Mouse (Mus musculus): ENCODE measurements around the gene Usp25. TPM values are rescaled to one million over a fixed set of nuclear protein-coding genes. Genes with fewer than 3 reads are reported as not detected.

The Usp25 gene
- polyA plus RNA-seq, 1 experiment from 2014 or later: 10.9 TPM

DNA sequence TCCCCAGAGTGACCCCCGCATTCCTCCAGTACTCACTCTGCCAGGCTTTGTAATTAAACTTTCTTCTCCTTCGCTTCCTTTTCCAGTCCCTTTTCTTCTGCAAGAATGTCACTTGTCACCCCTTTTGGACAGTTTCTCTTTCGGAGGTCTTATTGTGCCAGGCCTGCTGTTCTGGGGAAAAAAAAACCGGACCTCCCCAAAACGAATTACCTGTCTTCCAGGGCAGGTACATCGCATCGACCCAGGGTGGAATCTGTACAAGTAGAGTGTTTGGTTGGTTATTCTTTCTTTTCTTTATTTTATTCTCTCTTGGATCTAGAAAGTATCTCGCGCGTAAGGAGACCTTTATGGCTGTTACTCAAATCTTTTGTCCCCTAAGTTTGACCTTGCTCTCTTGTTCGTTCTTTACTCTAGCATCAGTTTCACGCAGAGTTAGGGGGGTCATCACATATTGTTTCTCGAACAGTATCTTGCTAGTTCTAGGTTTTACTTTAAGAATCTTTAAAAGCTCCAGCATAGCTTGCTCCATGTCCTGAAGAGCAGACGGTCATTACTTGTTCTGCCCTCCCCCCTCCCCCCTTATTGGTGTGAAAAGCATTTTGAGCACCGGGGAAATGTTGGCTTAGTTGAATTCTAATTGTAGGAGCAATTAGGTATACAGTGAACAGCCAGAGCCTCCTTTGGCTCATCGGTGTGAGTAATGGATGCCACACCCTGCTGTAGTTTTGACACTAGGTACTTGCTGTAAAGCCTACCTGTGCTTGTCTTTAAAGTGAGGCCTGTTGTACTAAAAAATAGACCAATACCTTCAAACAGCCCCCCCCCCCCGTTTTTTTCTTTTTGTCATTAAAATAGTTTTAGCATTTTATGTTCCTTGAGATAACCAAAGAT is 1.1 kb downstream of the Usp25 start:
- peak overlapping the region; percentile 57 for H3K4me2 ChIP-seq (ENCODE audit: low read length)
- peak overlapping the region; percentile 82 for H3K4me3 ChIP-seq (ENCODE audit: low read depth, low read length)
- H3K27ac ChIP-seq (ENCODE audit: low read depth, low read length): 0 out of 2 replicates have a peak overlapping the region, but pooled peaks have one; percentile 63
- WGBS: 2% methylated on average over 17 of the region's 17 CpGs
- DNase-seq (ENCODE audit: low spot score) (no peak), ATAC-seq (no peak)
- H3K4me1 ChIP-seq (ENCODE audit: control insufficient read depth, insufficient read depth, low read length): peaks cover 9% of the 10 kb centered on the region
- no peaks in the 10 kb centered on the region for H3K9me3 ChIP-seq (replicated peaks; ENCODE audit: control insufficient read depth, low read length)
- H3K36me3 ChIP-seq (ENCODE audit: control insufficient read depth, insufficient read depth, low read length): no peaks in the 10 kb centered on the region
- peak overlapping the region; percentile 80 for H3K9ac ChIP-seq (ENCODE audit: low read length)
- no peaks in the 10 kb centered on the region for H3K27me3 ChIP-seq (replicated peaks; ENCODE audit: control insufficient read depth, insufficient read depth, low read length)

GRCm38 (mm10) chr16:77015380-77016346 is 2.2 kb downstream of the Usp25 start:
- DNase-seq (ENCODE audit: low spot score): no peak
- ATAC-seq: no peak
- H3K4me3 ChIP-seq (ENCODE audit: low read depth, low read length): peak overlapping the region; percentile 82; the same call in 1 of the 2 replicates
- H3K36me3 ChIP-seq (ENCODE audit: control insufficient read depth, insufficient read depth, low read length): no peaks in the 10 kb centered on the region
- no peaks in the 10 kb centered on the region for H3K27me3 ChIP-seq (replicated peaks; ENCODE audit: control insufficient read depth, insufficient read depth, low read length)
- no peaks in the 10 kb centered on the region for H3K9me3 ChIP-seq (replicated peaks; ENCODE audit: control insufficient read depth, low read length)
- no peak overlapping the region for H3K9ac ChIP-seq (ENCODE audit: low read length)
- WGBS: 62% methylated on average over 4 of the region's 4 CpGs
- H3K4me2 ChIP-seq (ENCODE audit: low read length): peak overlapping the region; percentile 57
- peaks cover 11% of the 10 kb centered on the region for H3K4me1 ChIP-seq (ENCODE audit: control insufficient read depth, insufficient read depth, low read length)
- H3K27ac ChIP-seq (ENCODE audit: low read depth, low read length): no peak overlapping the region

DNA sequence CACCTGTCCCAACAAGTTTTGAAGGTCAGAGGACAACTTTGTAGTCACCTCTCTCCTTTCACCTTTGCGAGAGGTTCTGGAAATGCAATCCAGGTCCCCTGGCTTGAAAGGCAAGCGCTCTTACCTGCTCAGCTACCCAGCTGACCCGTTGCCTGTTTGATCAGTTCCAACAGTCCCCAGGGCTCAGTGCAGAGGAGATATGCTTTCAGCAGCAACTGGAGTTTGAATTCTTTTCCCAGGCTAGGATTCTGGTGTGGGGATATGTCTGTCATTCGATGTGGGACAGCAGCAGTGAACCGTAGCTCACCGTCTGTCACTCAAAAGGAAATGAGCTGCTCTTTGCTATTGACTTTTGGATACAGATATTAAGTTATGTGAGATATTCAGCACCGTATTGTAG is 4.4 kb downstream of the Usp25 start:
- no peak for ATAC-seq
- H3K4me2 ChIP-seq (ENCODE audit: low read length): no peak overlapping the region
- peaks cover 11% of the 10 kb centered on the region for H3K4me1 ChIP-seq (ENCODE audit: control insufficient read depth, insufficient read depth, low read length)
- H3K9ac ChIP-seq (ENCODE audit: low read length): no peak overlapping the region
- H3K36me3 ChIP-seq (ENCODE audit: control insufficient read depth, insufficient read depth, low read length): no peaks in the 10 kb centered on the region
- H3K27ac ChIP-seq (ENCODE audit: low read depth, low read length): no peak overlapping the region
- 89% methylated on average over 7 of the region's 7 CpGs for WGBS
- no peaks in the 10 kb centered on the region for H3K27me3 ChIP-seq (replicated peaks; ENCODE audit: control insufficient read depth, insufficient read depth, low read length)
- no peaks in the 10 kb centered on the region for H3K9me3 ChIP-seq (replicated peaks; ENCODE audit: control insufficient read depth, low read length)
- DNase-seq (ENCODE audit: low spot score): no peak
- H3K4me3 ChIP-seq (ENCODE audit: low read depth, low read length): no peak overlapping the region

- Histone ChIP-seq H3K27me3 (replicated peaks; ENCODE audit: control insufficient read depth, insufficient read depth, low read length) (no peaks in the 10 kb centered on the region), H3K9ac (ENCODE audit: low read length) (no peak overlapping the region), H3K36me3 (ENCODE audit: control insufficient read depth, insufficient read depth, low read length) (0 out of 2 replicates have a peak, but pooled peaks cover 3% of the 10 kb centered on the region), H3K4me2 (ENCODE audit: low read length) (no peak overlapping the region), H3K9me3 (replicated peaks; ENCODE audit: control insufficient read depth, low read length) (0 out of 2 replicates have a peak, but pooled peaks cover 4% of the 10 kb centered on the region), H3K27ac (ENCODE audit: low read depth, low read length) (no peak overlapping the region), H3K4me3 (ENCODE audit: low read depth, low read length) (no peak overlapping the region), H3K4me1 (ENCODE audit: control insufficient read depth, insufficient read depth, low read length) (peaks cover 7% of the 10 kb centered on the region)
- ATAC-seq (no peak), DNase-seq (ENCODE audit: low spot score) (no peak)
- WGBS: 57% methylated on average over 3 of the region's 3 CpGs
Measured at GRCm38 (mm10) chr16:77020190-77020589, 6.7 kb downstream of the Usp25 start.

- Histone ChIP-seq H3K27me3 (replicated peaks; ENCODE audit: control insufficient read depth, insufficient read depth, low read length) (no peaks in the 10 kb centered on the region), H3K4me2 (ENCODE audit: low read length) (no peak overlapping the region), H3K36me3 (ENCODE audit: control insufficient read depth, insufficient read depth, low read length) (0 out of 2 replicates have a peak, but pooled peaks cover 3% of the 10 kb centered on the region), H3K9me3 (replicated peaks; ENCODE audit: control insufficient read depth, low read length) (0 out of 2 replicates have a peak, but pooled peaks cover 4% of the 10 kb centered on the region), H3K4me1 (ENCODE audit: control insufficient read depth, insufficient read depth, low read length) (peaks cover 7% of the 10 kb centered on the region; the same call in 1 of the 2 replicates), H3K27ac (ENCODE audit: low read depth, low read length) (no peak overlapping the region), H3K4me3 (ENCODE audit: low read depth, low read length) (no peak overlapping the region), H3K9ac (ENCODE audit: low read length) (no peak overlapping the region)
- DNase-seq (ENCODE audit: low spot score): no peak
- 89% methylated on average over 7 of the region's 7 CpGs for WGBS
- no peak for ATAC-seq
Measured at GRCm38 (mm10) chr16:77023627-77024379, 10.3 kb downstream of the Usp25 start.

- H3K27me3 ChIP-seq (replicated peaks; ENCODE audit: control insufficient read depth, insufficient read depth, low read length): no peaks in the 10 kb centered on the region
- 0 out of 2 replicates have a peak, but pooled peaks cover 3% of the 10 kb centered on the region for H3K36me3 ChIP-seq (ENCODE audit: control insufficient read depth, insufficient read depth, low read length)
- H3K9ac ChIP-seq (ENCODE audit: low read length): no peak overlapping the region
- DNase-seq (ENCODE audit: low spot score) (no peak), ATAC-seq (no peak)
- 97% methylated on average over 4 of the region's 4 CpGs for WGBS
- H3K4me3 ChIP-seq (ENCODE audit: low read depth, low read length): no peak overlapping the region
- no peak overlapping the region for H3K4me2 ChIP-seq (ENCODE audit: low read length)
- peaks cover 6% of the 10 kb centered on the region; the same call in 1 of the 2 replicates for H3K4me1 ChIP-seq (ENCODE audit: control insufficient read depth, insufficient read depth, low read length)
- H3K27ac ChIP-seq (ENCODE audit: low read depth, low read length): no peak overlapping the region
- 0 out of 2 replicates have a peak, but pooled peaks cover 4% of the 10 kb centered on the region for H3K9me3 ChIP-seq (replicated peaks; ENCODE audit: control insufficient read depth, low read length)
Measured at GRCm38 (mm10) chr16:77026099-77026498, 12.6 kb downstream of the Usp25 start.

- Histone ChIP-seq H3K27me3 (replicated peaks; ENCODE audit: control insufficient read depth, insufficient read depth, low read length) (no peaks in the 10 kb centered on the region), H3K27ac (ENCODE audit: low read depth, low read length) (no peak overlapping the region), H3K36me3 (ENCODE audit: control insufficient read depth, insufficient read depth, low read length) (0 out of 2 replicates have a peak, but pooled peaks cover 3% of the 10 kb centered on the region), H3K4me3 (ENCODE audit: low read depth, low read length) (no peak overlapping the region), H3K4me1 (ENCODE audit: control insufficient read depth, insufficient read depth, low read length) (peaks cover 6% of the 10 kb centered on the region; the same call in 1 of the 2 replicates), H3K9ac (ENCODE audit: low read length) (no peak overlapping the region), H3K4me2 (ENCODE audit: low read length) (no peak overlapping the region), H3K9me3 (replicated peaks; ENCODE audit: control insufficient read depth, low read length) (0 out of 2 replicates have a peak, but pooled peaks cover 4% of the 10 kb centered on the region)
- 93% methylated on average over 6 of the region's 6 CpGs for WGBS
- ATAC-seq (no peak), DNase-seq (ENCODE audit: low spot score) (no peak)
Measured at GRCm38 (mm10) chr16:77026933-77027332, 13.4 kb downstream of the Usp25 start.

Data from forebrain, embryonic 14.5 days (tissue).